Mouse (Mus musculus) limb, embryonic 15.5 days (tissue): ENCODE data around the gene Amigo1. TPM values are rescaled to one million over a fixed set of nuclear protein-coding genes. Genes with fewer than 3 reads are reported as not detected.
"Not testable (repeated sequence)": the region's sequence is repeated elsewhere in the genome, so short reads cannot be mapped to it uniquely, and the experiment has no call there.

ENCODE experiments used
- ATAC-seq: fragments of 200-750 bp; cut with Nextera tagmentation; 2 replicates; pipeline ENCODE4 v1.8.0; 2017; ENCODE audit warnings: low read depth, moderate TSS enrichment; ENCODE audit not compliant: insufficient number of reproducible peaks, low FRiP score, low TSS enrichment
- H3K27ac ChIP-seq: fragments of 300-500 bp; sonication (generic); 2 replicates; pipeline ENCODE4 v1.5.1; 2015; ENCODE audit warnings: moderate library complexity, mild to moderate bottlenecking, inconsistent platforms
- H3K27me3 ChIP-seq: fragments of 300-500 bp; sonication (generic); 2 replicates; pipeline ENCODE4 v1.6.1; 2015; ENCODE audit warnings: inconsistent platforms
- H3K36me3 ChIP-seq: fragments of 300-500 bp; sonication (generic); 2 replicates; pipeline ENCODE4 v1.6.1; 2015; ENCODE audit warnings: inconsistent platforms
- H3K4me1 ChIP-seq: fragments of 300-500 bp; sonication (generic); 2 replicates; pipeline ENCODE4 v1.6.1; 2015; ENCODE audit warnings: inconsistent platforms
- H3K4me2 ChIP-seq: fragments of 300-500 bp; sonication (generic); 2 replicates; pipeline ENCODE4 v1.6.1; 2015; ENCODE audit warnings: mild to moderate bottlenecking, inconsistent platforms
- H3K4me3 ChIP-seq: fragments of 300-500 bp; sonication (generic); 2 replicates; pipeline ENCODE4 v1.5.1; 2015; ENCODE audit warnings: mild to moderate bottlenecking, inconsistent platforms
- H3K9ac ChIP-seq: fragments of 300-500 bp; sonication (generic); 2 replicates; pipeline ENCODE4 v1.6.1; 2015; ENCODE audit warnings: inconsistent platforms
- H3K9me3 ChIP-seq: fragments of 300-500 bp; sonication (generic); 2 replicates; pipeline ENCODE4 v1.6.1; 2016; ENCODE audit warnings: inconsistent platforms
- WGBS: fragments of 180-500 bp; shearing (Covaris S2); methylation state at CpG from one replicate; pipeline ENCODE4 v1.1.7; 2015; 5-methylcytosine and 5-hydroxymethylcytosine counted together
- polyA plus RNA-seq: library from polyadenylated mRNA; unstranded; fragments of >200 nt; fragmentation: Nextera tagmentation; extraction: Ambion mirVana; gene quantifications from 2 replicates; pipeline ENCODE4 v1.2.1, GENCODE M21; 2015

Amigo1 gene
- polyA plus RNA-seq, 1 experiment from 2014 or later: 5.4 TPM

- Histone ChIP-seq H3K4me2 (no peak overlapping the region), H3K27ac (no peak overlapping the region), H3K9me3 (no peaks in the 10 kb centered on the region), H3K4me1 (peaks cover 5% of the 10 kb centered on the region), H3K36me3 (no peaks in the 10 kb centered on the region), H3K9ac (no peak overlapping the region), H3K4me3 (no peak overlapping the region), H3K27me3 (peaks cover 5% of the 10 kb centered on the region; the same call in 1 of the 2 replicates)
- WGBS: 13% methylated on average over 5 of the region's 5 CpGs
- ATAC-seq: no peak
Measured at GRCm38 (mm10) chr3:108214734-108215133, 28.6 kb downstream of the Amigo1 start.

GRCm38 (mm10) chr3:108220661-108221060 is 34.5 kb downstream of the Amigo1 start:
- H3K9me3 ChIP-seq: no peaks in the 10 kb centered on the region
- peaks cover under 1% of the 10 kb centered on the region; the same call in 1 of the 2 replicates for H3K4me1 ChIP-seq
- no peak overlapping the region for H3K4me3 ChIP-seq
- no peaks in the 10 kb centered on the region for H3K36me3 ChIP-seq
- H3K4me2 ChIP-seq: no peak overlapping the region
- peaks cover 39% of the 10 kb centered on the region for H3K27me3 ChIP-seq
- 66% methylated on average over 3 of the region's 3 CpGs for WGBS
- no peak for ATAC-seq
- no peak overlapping the region for H3K27ac ChIP-seq
- no peak overlapping the region for H3K9ac ChIP-seq

GRCm38 (mm10) chr3:108225711-108226557 is 39.8 kb downstream of the Amigo1 start:
- H3K9me3 ChIP-seq: no peaks in the 10 kb centered on the region
- peaks cover 60% of the 10 kb centered on the region for H3K27me3 ChIP-seq
- H3K4me2 ChIP-seq: peak overlapping the region; percentile 90
- H3K36me3 ChIP-seq: no peaks in the 10 kb centered on the region
- peak overlapping the region; percentile 43 for H3K9ac ChIP-seq
- peak overlapping the region; percentile 47 for H3K4me3 ChIP-seq
- no peak overlapping the region for H3K27ac ChIP-seq
- ATAC-seq: peak; percentile 65
- H3K4me1 ChIP-seq: peaks cover 15% of the 10 kb centered on the region
- 3% methylated on average over 65 of the region's 67 CpGs for WGBS

- peak within 1 kb of the TSS; percentile 47 for H3K4me3 ChIP-seq
Measured at GRCm38 (mm10) chr3:108226558-108227350, 40.6 kb downstream of the Amigo1 start, which contains the start of gene Sypl2. Sypl2 (minus strand) TSS chr3:108226648.

GRCm38 (mm10) chr3:108227521-108227920 is 41.4 kb downstream of the Amigo1 start:
- WGBS: 71% methylated on average over 2 of the region's 2 CpGs

More at GRCm38 (mm10) chr3:108226558-108227350, 40.6 kb downstream of the Amigo1 start, which contains the start of gene Sypl2:
- Histone ChIP-seq H3K9ac (peak within 1 kb of the TSS; percentile 43), H3K36me3 (no peaks in the 10 kb centered on the region), H3K27me3 (peaks cover 58% of the 10 kb centered on the region), H3K9me3 (no peaks in the 10 kb centered on the region), H3K4me2 (peak within 1 kb of the TSS; percentile 90), H3K27ac (no peak within 1 kb of the TSS), H3K4me1 (peaks cover 15% of the 10 kb centered on the region)
- peak; percentile 40; the same call in 1 of the 2 replicates for ATAC-seq
- 5% methylated on average over 42 of the region's 44 CpGs for WGBS

GRCm38 (mm10) chr3:108231646-108232045 is 45.5 kb downstream of the Amigo1 start:
- 81% methylated on average over 4 of the region's 4 CpGs for WGBS
- ATAC-seq: no peak
- Histone ChIP-seq H3K9me3 (no peaks in the 10 kb centered on the region), H3K4me2 (no peak overlapping the region), H3K36me3 (no peaks in the 10 kb centered on the region), H3K4me3 (no peak overlapping the region), H3K9ac (no peak overlapping the region), H3K27me3 (peaks cover 16% of the 10 kb centered on the region), H3K27ac (no peak overlapping the region), H3K4me1 (peaks cover 5% of the 10 kb centered on the region)

More at GRCm38 (mm10) chr3:108227521-108227920, 41.4 kb downstream of the Amigo1 start:
- no peak for ATAC-seq
- Histone ChIP-seq H3K9me3 (no peaks in the 10 kb centered on the region), H3K4me1 (peaks cover 15% of the 10 kb centered on the region), H3K27me3 (peaks cover 50% of the 10 kb centered on the region), H3K27ac (no peak overlapping the region), H3K9ac (no peak overlapping the region), H3K4me3 (no peak overlapping the region), H3K4me2 (no peak overlapping the region), H3K36me3 (no peaks in the 10 kb centered on the region)

GRCm38 (mm10) chr3:108237474-108238102 is 51.5 kb downstream of the Amigo1 start:
- not testable (repeated sequence) for ATAC-seq, H3K9me3 ChIP-seq, H3K4me3 ChIP-seq, H3K4me2 ChIP-seq, H3K9ac ChIP-seq, H3K4me1 ChIP-seq, H3K27me3 ChIP-seq, H3K36me3 ChIP-seq, H3K27ac ChIP-seq
- WGBS: 81% methylated on average over 4 of the region's 4 CpGs

- ATAC-seq: no peak
- Histone ChIP-seq H3K4me1 (no peaks in the 10 kb centered on the region), H3K27ac (no peak overlapping the region), H3K9me3 (no peaks in the 10 kb centered on the region), H3K9ac (no peak overlapping the region), H3K36me3 (no peaks in the 10 kb centered on the region), H3K27me3 (no peaks in the 10 kb centered on the region), H3K4me2 (no peak overlapping the region), H3K4me3 (no peak overlapping the region)
- 94% methylated on average over 3 of the region's 3 CpGs for WGBS
Measured at GRCm38 (mm10) chr3:108241243-108241839, 55.2 kb downstream of the Amigo1 start.

Other genes with a start within 250 kb of the Amigo1 start
- gene Gstm6, start 242.6 kb upstream of the Amigo1 start, polyA plus RNA-seq: 6.8 and 7.4 TPM in 2 replicates
- not detected in 2 replicates for gene Gstm3, start 217.1 kb upstream of the Amigo1 start, polyA plus RNA-seq
- gene Gstm2, start 199.9 kb upstream of the Amigo1 start, polyA plus RNA-seq: 69.1 and 73.7 TPM in 2 replicates
- gene Gstm1, start 168.4 kb upstream of the Amigo1 start, polyA plus RNA-seq: 56.1 and 63.9 TPM in 2 replicates
- gene Gstm4, start 141.4 kb upstream of the Amigo1 start, polyA plus RNA-seq: 14.0 and 14.2 TPM in 2 replicates
- gene Ampd2, start 99.7 kb upstream of the Amigo1 start, polyA plus RNA-seq: 50.1 and 51.4 TPM in 2 replicates
- 0.67 and 0.96 TPM in 2 replicates for gene Gnat2, start 93.5 kb upstream of the Amigo1 start, polyA plus RNA-seq
- gene Gnai3, start 40.2 kb upstream of the Amigo1 start, polyA plus RNA-seq: 179 and 183 TPM in 2 replicates
- gene Gpr61, start 31.5 kb upstream of the Amigo1 start, polyA plus RNA-seq: 0.09 TPM in 2 replicates
- 2.4 and 3.1 TPM in 2 replicates for gene Cyb561d1, start 14.9 kb downstream of the Amigo1 start, polyA plus RNA-seq
- 18.0 and 18.7 TPM in 2 replicates for gene Atxn7l2, start 24.6 kb downstream of the Amigo1 start, polyA plus RNA-seq
- 2.8 and 7.6 TPM in 2 replicates for gene Sypl2, start 40.3 kb downstream of the Amigo1 start, polyA plus RNA-seq
- gene Psma5, start 70.6 kb downstream of the Amigo1 start, polyA plus RNA-seq: 254 and 257 TPM in 2 replicates
- 10.2 and 12.8 TPM in 2 replicates for gene Sort1, start 97.7 kb downstream of the Amigo1 start, polyA plus RNA-seq
- gene Mybphl, start 178.6 kb downstream of the Amigo1 start, polyA plus RNA-seq: not detected in 2 replicates
- gene Psrc1, start 197.5 kb downstream of the Amigo1 start, polyA plus RNA-seq: 37.8 and 40.2 TPM in 2 replicates
- 11.7 and 11.9 TPM in 2 replicates for gene Celsr2, start 229.2 kb downstream of the Amigo1 start, polyA plus RNA-seq